Mouse (Mus musculus) frontal cortex, postnatal 25 days (tissue): ENCODE measurements around the gene Timm9.
"Not testable (repeated sequence)": the region's sequence is repeated elsewhere in the genome, so short reads cannot be mapped to it uniquely, and the experiment has no call there.

Experiments used
- DNase-seq, 2 experiments: peaks; one replicate each; pipeline ENCODE4 v3.0.0; 2022; ENCODE audit warnings: low spot score in 2 of 2

Gene Timm9

DNA sequence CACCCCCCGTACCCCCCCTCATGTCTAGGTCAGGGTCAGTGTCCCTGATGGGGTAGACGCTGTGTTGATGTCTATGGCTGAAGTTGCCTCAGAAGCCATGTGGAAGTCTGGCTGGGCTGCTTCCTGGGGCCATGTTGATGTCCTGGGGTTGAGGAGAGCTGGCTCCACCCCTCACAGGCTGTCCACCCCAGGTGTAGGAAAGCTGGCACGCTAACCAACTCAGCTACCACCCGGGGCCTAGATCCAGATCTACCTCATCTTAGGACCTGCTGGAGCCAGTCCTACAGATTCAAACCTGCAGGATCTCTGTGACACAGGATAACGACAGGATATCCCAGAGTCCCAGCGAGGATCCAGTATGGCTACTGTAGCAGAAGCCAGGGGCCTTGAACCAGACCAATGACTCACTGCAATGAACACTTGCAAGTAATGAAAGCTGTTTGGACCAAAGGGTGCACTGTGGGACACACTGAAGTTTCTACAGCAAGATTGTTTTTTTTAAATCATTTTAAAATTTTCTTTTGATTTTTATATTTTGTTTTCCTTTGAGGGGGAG is 29.2 kb downstream of the Timm9 start:
- no peak for DNase-seq

- DNase-seq = not testable (repeated sequence)
Observed at GRCm38 (mm10) chr12:71104275-71104674, 32.2 kb downstream of the Timm9 start.

DNA sequence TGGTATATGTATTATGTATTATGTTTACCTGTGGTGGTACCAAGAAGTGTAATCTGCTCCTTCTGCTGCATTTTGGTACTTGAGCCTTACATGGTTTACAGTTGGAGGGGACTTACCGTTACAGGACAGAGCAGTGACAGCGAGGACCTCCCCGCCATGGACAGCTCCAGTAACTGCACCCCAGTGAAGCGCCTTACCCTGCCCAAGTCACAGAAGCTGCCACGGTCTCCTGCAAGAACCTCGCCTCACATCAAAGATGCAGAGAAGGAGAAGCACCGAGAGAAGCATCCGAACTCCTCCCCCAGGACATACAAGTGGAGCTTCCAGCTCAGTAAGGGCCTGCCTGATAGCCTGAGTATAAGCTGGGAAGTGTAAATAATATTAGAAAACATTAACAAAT is 50.2 kb downstream of the Timm9 start:
- DNase-seq = no peak
